Mouse (Mus musculus) thymus, adult 2 months (tissue): ENCODE measurements around the gene Arfip1. TPM values are rescaled to one million over a fixed set of nuclear protein-coding genes. Genes with fewer than 3 reads are reported as not detected.

Experiments used
- DNase-seq: peaks from one replicate; pipeline ENCODE4 v3.0.0; 2021
- H3K27ac ChIP-seq: fragments of 200-500 bp; 2 replicates; pipeline ENCODE4 v1.5.1; 2012; ENCODE audit warnings: low read length, control low read depth; ENCODE audit not compliant: control insufficient read depth, insufficient read depth
- H3K27me3 ChIP-seq: fragments of 200-500 bp; 2 replicates; pipeline ENCODE4 v1.6.1; 2012; ENCODE audit warnings: mild to moderate bottlenecking, low read length, moderate library complexity, mixed read lengths; ENCODE audit not compliant: control insufficient read depth, insufficient read depth
- H3K36me3 ChIP-seq: fragments of 200-500 bp; 2 replicates; pipeline ENCODE4 v1.6.1; 2012; ENCODE audit warnings: mild to moderate bottlenecking, low read length, moderate library complexity; ENCODE audit not compliant: control insufficient read depth, insufficient read depth
- H3K4me1 ChIP-seq: fragments of 200-500 bp; replicated peaks from 2 replicates; pipeline ENCODE4 v1.6.1; 2012; ENCODE audit warnings: low read length; ENCODE audit not compliant: control insufficient read depth, insufficient read depth
- H3K4me3 ChIP-seq: fragments of 200-500 bp; 2 replicates; pipeline ENCODE4 v1.5.1; 2012; ENCODE audit warnings: mild to moderate bottlenecking, low read length, control low read depth, moderate library complexity; ENCODE audit not compliant: control insufficient read depth, insufficient read depth
- CTCF ChIP-seq: fragments of 200-500 bp; IDR thresholded peaks from 2 replicates; pipeline ENCODE4 v1.5.1; 2012; ENCODE audit warnings: mild to moderate bottlenecking, control low read depth, low read length, moderate library complexity, borderline replicate concordance; ENCODE audit not compliant: control insufficient read depth, poor library complexity, insufficient read depth; ENCODE audit errors: extremely low read depth
- POLR2A ChIP-seq: fragments of 200-500 bp; IDR thresholded peaks from 2 replicates; pipeline ENCODE4 v1.6.1; 2012; ENCODE audit warnings: mild to moderate bottlenecking, low read length, control low read depth, moderate library complexity; ENCODE audit not compliant: control insufficient read depth, poor library complexity, insufficient read depth; ENCODE audit errors: extremely low read depth
- WGBS: fragments of 180-500 bp; shearing (Covaris S2); methylation state at CpG from one replicate; pipeline ENCODE4 v1.1.7; 2018; 5-methylcytosine and 5-hydroxymethylcytosine counted together
- polyA plus RNA-seq: library from polyadenylated mRNA; depleted of rRNA; stranded (reverse); fragments of >200 nt; gene quantifications from 2 replicates; pipeline ENCODE4 v1.2.3, GENCODE M21; 2012

Gene Arfip1
- polyA plus RNA-seq, 1 experiment, result 10.1 TPM

DNA sequence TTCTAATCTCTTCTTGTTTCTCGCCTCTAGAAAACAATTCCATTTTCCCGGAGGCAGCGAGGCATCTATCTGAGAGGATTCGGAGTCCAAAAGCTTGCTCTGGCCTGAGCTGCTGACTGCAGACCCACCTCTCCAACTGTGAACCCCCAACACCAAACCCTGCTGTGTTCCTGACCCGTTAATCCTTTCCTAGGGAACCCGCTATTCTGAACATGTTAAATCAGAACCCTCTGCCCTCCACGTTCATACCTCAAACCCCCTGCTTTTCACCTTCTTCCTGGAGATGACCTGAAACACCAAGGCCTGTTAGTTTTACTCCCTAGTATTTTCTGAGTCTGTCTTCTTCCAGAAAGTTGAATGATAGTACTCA, 33.4 kb upstream of the Arfip1 start:
- Histone ChIP-seq H3K4me3 (no peak overlapping the region), H3K36me3 (no peaks in the 10 kb centered on the region), H3K4me1 (no peaks in the 10 kb centered on the region), H3K27ac (no peak overlapping the region), H3K27me3 (no peaks in the 10 kb centered on the region)
- TF ChIP-seq POLR2A (no peak), CTCF (no peak)
- WGBS, result 74% methylated on average over 7 of the region's 7 CpGs
- no peak for DNase-seq

DNA sequence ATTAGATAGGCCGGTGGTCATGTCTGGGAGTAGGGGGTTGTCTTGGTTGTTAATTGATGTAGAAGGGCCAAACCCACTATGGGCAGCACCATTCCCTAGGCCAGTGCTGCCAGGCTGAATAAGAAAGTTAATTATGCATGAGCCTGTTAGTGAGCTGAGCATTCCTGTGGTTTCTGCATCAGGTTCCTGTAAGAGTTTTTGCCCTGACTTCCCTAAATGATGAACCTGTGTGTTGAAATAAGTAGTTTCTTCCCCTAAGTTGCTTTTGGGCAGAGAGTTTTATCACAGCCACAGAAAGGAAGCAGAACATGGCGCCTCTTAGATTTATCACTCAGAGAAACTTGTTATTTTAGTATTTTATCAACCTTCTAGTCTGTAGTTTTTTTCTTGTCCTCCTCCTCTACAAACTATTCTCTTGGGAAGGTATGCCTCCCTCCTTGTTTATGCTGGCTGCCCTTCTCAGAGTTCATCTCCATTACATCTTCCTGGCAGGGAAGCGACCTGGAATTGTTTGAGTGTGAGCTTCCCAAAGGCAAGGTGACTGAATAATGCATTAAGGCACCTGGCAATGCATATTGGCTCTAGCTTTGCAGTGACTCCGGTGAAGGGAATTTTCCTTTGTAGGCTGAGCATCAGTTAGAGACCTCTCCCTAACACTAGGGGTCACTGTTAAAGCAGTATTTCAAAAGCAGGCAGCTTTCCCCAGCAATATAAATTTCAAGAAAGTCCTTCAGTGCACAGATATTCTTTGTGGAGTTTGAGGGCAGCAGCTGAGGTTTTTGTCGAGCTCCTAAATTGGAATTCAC, 32.8 kb upstream of the Arfip1 start:
- H3K4me3 ChIP-seq, result no peak overlapping the region
- H3K4me1 ChIP-seq, result no peaks in the 10 kb centered on the region
- TF ChIP-seq POLR2A (no peak), CTCF (no peak)
- H3K36me3 ChIP-seq, result no peaks in the 10 kb centered on the region
- 30% methylated on average over 5 of the region's 5 CpGs for WGBS
- DNase-seq, result peak; percentile 23
- H3K27ac ChIP-seq, result no peak overlapping the region
- no peaks in the 10 kb centered on the region for H3K27me3 ChIP-seq

DNA sequence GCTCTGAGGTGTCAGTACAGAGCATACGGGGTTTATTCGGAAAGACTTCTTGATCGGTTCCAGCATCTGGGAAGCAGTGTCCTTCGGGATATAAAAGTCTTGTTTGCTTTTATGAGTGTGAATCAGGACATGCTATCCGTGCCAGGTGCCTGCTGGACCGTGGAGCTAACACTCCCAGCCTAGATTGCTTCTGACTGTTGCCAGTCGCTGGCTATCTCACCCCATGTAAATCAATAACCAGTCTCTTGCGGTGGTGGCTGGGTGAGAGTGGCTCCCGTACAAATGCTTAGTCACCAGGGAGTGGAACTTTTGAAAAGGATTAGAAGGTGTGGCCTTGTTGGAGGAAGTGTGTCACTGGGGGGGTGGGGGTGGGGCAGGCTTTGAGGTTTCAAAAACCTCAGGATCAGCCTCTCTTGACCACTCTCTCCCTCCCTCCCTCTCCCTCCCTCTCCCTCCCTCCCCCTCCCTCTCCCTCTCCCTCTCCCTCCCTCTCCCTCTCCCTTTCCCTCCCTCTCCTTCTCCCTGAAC, 27.8 kb upstream of the Arfip1 start:
- Histone ChIP-seq H3K27ac (no peak overlapping the region), H3K36me3 (no peaks in the 10 kb centered on the region), H3K4me3 (no peak overlapping the region), H3K4me1 (no peaks in the 10 kb centered on the region), H3K27me3 (no peaks in the 10 kb centered on the region)
- no peak for DNase-seq
- 92% methylated on average over 9 of the region's 9 CpGs for WGBS
- TF ChIP-seq POLR2A (no peak), CTCF (no peak)

DNA sequence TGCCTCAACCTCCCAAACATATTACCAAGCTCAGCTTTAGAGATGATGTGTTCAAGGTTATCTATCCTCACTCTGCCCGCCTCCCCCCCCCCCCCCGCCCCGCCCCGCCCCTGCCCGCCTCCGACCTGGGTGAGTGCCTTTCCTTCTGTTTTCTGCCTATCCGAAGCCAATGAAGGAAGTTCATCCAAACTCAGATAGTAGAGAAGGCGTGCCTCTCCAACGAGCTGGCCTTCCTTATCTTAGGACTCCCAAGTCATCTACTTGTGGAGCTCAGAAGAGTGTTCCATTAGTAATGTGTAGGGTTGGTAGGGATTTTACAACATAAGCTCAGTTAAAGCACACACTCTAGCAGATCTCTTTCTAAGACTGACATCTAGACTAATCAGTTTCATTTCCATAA, 20.8 kb upstream of the Arfip1 start:
- Histone ChIP-seq H3K27me3 (no peaks in the 10 kb centered on the region), H3K27ac (no peak overlapping the region), H3K4me3 (no peak overlapping the region), H3K36me3 (no peaks in the 10 kb centered on the region), H3K4me1 (peaks cover 4% of the 10 kb centered on the region; the same call in 1 of the 2 replicates)
- no peak for TF ChIP-seq CTCF
- no peak for TF ChIP-seq POLR2A
- WGBS, result 89% methylated on average over 9 of the region's 9 CpGs
- no peak for DNase-seq

DNA sequence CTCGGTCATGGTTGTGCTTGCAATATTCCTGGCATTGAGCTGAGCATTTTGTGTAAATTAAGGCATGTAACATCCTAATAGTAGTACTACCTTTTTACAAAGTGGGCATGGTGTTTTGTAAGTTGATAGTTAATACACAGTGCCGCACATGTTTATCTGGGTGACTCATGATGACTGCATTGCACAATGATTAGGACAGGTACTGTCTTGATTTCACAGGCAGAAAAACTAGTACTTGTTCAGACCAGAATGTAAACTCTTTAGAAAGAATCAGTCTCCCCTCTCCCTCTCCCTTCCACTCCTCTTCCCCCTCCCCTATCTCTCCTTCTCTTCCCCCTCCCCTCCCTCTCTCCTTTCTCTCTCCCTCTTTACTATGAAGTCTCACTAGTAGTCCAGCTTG, 20.3 kb upstream of the Arfip1 start:
- DNase-seq, result no peak
- TF ChIP-seq POLR2A (no peak), CTCF (no peak)
- peaks cover 4% of the 10 kb centered on the region; the same call in 1 of the 2 replicates for H3K4me1 ChIP-seq
- H3K4me3 ChIP-seq, result no peak overlapping the region
- H3K27me3 ChIP-seq, result no peaks in the 10 kb centered on the region
- no peaks in the 10 kb centered on the region for H3K36me3 ChIP-seq
- H3K27ac ChIP-seq, result no peak overlapping the region
- 95% methylated on average over 2 of the region's 2 CpGs for WGBS

DNA sequence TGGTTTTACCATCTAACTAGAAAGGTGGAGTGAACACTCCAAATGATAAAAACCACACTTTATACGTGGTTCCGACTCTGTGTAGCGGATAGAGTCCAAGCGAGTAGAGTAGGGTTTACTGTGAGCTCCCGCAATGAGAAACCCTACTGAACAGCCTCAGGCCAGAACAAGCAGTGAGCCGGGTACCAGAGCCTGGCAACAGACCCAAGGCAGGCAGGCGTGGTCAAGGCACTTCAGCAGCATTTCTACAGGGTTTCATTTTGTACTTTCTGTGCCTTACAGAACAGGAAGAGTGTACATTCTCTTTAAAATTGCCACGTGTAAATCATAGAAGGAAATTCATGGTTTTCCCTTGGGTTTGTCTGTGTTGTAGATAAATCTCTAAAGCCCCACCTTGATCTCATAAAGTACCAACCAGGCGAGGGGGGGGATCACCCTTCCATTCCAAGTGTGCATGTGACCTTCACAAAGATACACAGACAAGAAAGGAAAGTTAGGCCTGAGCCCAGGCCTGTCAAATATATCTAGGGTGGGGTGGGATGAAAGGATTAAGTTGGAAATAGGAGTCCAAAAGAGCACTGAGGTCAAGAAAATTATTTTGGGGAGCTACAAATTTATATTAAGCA, 19.6 kb upstream of the Arfip1 start:
- TF ChIP-seq POLR2A (no peak), CTCF (no peak)
- Histone ChIP-seq H3K27ac (no peak overlapping the region), H3K4me1 (peaks cover 4% of the 10 kb centered on the region; the same call in 1 of the 2 replicates), H3K27me3 (no peaks in the 10 kb centered on the region), H3K36me3 (no peaks in the 10 kb centered on the region), H3K4me3 (no peak overlapping the region)
- DNase-seq, result no peak
- WGBS, result 54% methylated on average over 9 of the region's 9 CpGs

DNA sequence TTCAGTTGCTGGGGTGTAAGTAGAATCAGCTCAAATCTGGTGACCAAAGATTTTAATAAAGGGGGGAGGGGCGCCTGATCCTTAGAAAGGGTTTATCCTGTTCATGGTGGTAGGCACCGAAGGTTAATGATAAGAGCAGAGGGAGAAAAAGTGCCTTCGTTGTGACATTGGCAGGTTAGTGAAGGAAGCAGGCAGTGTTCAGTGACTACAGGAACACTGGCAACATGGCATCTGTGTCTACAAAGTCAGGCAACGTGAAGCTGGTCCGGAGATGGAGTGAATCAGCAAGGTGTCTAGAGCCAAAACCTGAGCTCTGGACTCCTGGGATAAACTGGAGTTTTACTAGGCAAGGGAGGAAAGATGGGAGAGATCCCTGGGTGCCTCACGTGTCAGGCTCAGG, 16.3 kb upstream of the Arfip1 start:
- Histone ChIP-seq H3K27ac (no peak overlapping the region), H3K4me1 (peaks cover 10% of the 10 kb centered on the region), H3K4me3 (no peak overlapping the region), H3K27me3 (no peaks in the 10 kb centered on the region), H3K36me3 (no peaks in the 10 kb centered on the region)
- 97% methylated on average over 6 of the region's 6 CpGs for WGBS
- TF ChIP-seq CTCF (no peak), POLR2A (no peak)
- DNase-seq, result no peak
